Mouse (Mus musculus): ENCODE measurements around the gene Lpin2. TPM values are rescaled to one million over a fixed set of nuclear protein-coding genes. Genes with fewer than 3 reads are reported as not detected.
A peak's percentile ranks its signal among the peaks of the same experiment; 100 is the strongest.

Lpin2 gene
- total and polyA plus RNA-seq, 2 experiments from 2014 or later, result 8.5 to 22.2 TPM

DNA sequence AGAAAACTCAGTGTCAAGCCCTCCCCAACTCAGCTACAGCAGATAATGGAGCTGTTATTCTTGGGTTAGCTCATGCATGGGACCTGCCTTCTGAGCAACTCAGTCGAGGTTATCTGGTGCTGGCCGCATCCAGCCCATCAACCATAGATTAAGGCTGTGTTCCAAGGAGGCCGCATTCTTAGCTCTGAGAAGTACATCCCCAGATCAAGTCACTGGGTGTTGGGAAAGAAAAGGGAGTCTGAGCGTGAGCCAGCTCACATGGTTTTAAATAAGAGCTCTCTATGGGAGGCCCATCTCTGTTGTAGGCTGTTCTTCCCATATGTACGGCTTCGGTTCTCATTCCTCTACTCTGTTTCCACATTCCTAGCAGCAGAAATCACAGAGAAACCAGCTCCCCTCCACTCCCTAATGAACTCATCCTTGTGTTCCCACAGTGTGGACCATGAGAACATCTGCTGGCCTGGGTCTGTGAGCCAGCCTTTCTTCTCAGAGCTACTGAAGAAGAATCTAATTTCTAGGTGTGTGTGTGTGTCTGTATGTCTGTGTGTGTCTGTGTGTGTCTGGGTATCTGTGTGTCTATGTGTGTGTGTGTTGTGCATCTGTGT, 107.3 kb downstream of the Lpin2 start:
- H3K4me2 ChIP-seq (ENCODE audit: low read depth, low read length), result no peak overlapping the region
- no peaks in the 10 kb centered on the region for H3K36me3 ChIP-seq (replicated peaks; ENCODE audit: control insufficient read depth, insufficient read depth, low read length)
- ATAC-seq (ENCODE audit: insufficient read depth, low read depth) (no peak), DNase-seq (ENCODE audit: low spot score) (no peak)
- peaks cover 71% of the 10 kb centered on the region for H3K4me1 ChIP-seq (ENCODE audit: control insufficient read depth, insufficient read depth)
- no peak for TF ChIP-seq EP300 (IDR thresholded peaks at IDR 0.05; ENCODE audit: low read depth)
- no peak for TF ChIP-seq CTCF (IDR thresholded peaks at IDR 0.05; ENCODE audit: low read depth)
- H3K9ac ChIP-seq (replicated peaks; ENCODE audit: low read depth, low read length), result no peak overlapping the region
- H3K27me3 ChIP-seq (ENCODE audit: control insufficient read depth, insufficient read depth, low read length), result no peaks in the 10 kb centered on the region
- no peak overlapping the region for H3K4me3 ChIP-seq (ENCODE audit: low read depth, low read length)
- WGBS, result 55% methylated on average over 6 of the region's 6 CpGs
- no peak overlapping the region for H3K27ac ChIP-seq (ENCODE audit: low read depth)
- H3K9me3 ChIP-seq (replicated peaks; ENCODE audit: control insufficient read depth, low read length), result no peaks in the 10 kb centered on the region

GRCm38 (mm10) chr17:71290486-71291410, 108.4 kb downstream of the Lpin2 start:
- H3K27me3 ChIP-seq (ENCODE audit: control insufficient read depth, insufficient read depth, low read length), result no peaks in the 10 kb centered on the region
- WGBS, result 33% methylated on average over 7 of the region's 7 CpGs
- H3K4me2 ChIP-seq (ENCODE audit: low read depth, low read length), result no peak overlapping the region
- TF ChIP-seq EP300 (IDR thresholded peaks at IDR 0.05; ENCODE audit: low read depth) (no peak), CTCF (IDR thresholded peaks at IDR 0.05; ENCODE audit: low read depth) (no peak)
- H3K27ac ChIP-seq (ENCODE audit: low read depth), result peak overlapping the region; percentile 55; the same call in 1 of the 2 replicates
- no peak for DNase-seq (ENCODE audit: low spot score)
- no peak for ATAC-seq (ENCODE audit: insufficient read depth, low read depth)
- H3K4me3 ChIP-seq (ENCODE audit: low read depth, low read length), result no peak overlapping the region
- no peaks in the 10 kb centered on the region for H3K36me3 ChIP-seq (replicated peaks; ENCODE audit: control insufficient read depth, insufficient read depth, low read length)
- no peak overlapping the region for H3K9ac ChIP-seq (replicated peaks; ENCODE audit: low read depth, low read length)
- no peaks in the 10 kb centered on the region for H3K9me3 ChIP-seq (replicated peaks; ENCODE audit: control insufficient read depth, low read length)
- peaks cover 64% of the 10 kb centered on the region for H3K4me1 ChIP-seq (ENCODE audit: control insufficient read depth, insufficient read depth)

DNA sequence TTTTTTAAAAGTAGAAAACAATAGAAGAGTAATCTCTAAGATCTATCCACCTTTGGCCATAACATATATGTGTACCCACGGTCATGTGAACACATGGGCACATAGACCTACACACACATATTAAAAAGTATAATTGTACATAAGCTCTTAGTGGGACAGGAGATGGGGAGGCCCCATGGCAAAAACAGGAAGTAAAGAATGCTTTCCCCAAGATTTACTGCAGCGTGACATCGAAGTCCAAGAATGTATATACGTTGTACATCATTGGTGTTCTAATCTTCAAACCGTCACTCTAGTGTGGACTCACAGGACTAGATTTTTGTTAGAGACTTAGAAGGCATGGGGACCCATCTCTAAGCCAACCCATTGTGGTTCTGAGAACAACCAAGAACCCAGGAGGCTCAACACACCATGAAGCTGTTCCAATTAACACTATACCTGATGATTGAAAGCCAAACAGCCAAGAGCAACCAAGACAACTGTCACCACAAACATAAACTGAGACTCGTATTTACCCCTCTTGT, 109.6 kb downstream of the Lpin2 start:
- DNase-seq (ENCODE audit: low spot score) (no peak), ATAC-seq (ENCODE audit: insufficient read depth, low read depth) (no peak)
- Histone ChIP-seq H3K27ac (ENCODE audit: low read depth) (peak overlapping the region; percentile 15; the same call in 1 of the 2 replicates), H3K27me3 (ENCODE audit: control insufficient read depth, insufficient read depth, low read length) (no peaks in the 10 kb centered on the region), H3K9ac (replicated peaks; ENCODE audit: low read depth, low read length) (no peak overlapping the region), H3K9me3 (replicated peaks; ENCODE audit: control insufficient read depth, low read length) (no peaks in the 10 kb centered on the region), H3K4me1 (ENCODE audit: control insufficient read depth, insufficient read depth) (peaks cover 53% of the 10 kb centered on the region), H3K4me2 (ENCODE audit: low read depth, low read length) (no peak overlapping the region), H3K4me3 (ENCODE audit: low read depth, low read length) (no peak overlapping the region), H3K36me3 (replicated peaks; ENCODE audit: control insufficient read depth, insufficient read depth, low read length) (no peaks in the 10 kb centered on the region)
- no peak for TF ChIP-seq EP300 (IDR thresholded peaks at IDR 0.05; ENCODE audit: low read depth)
- TF ChIP-seq CTCF (IDR thresholded peaks at IDR 0.05; ENCODE audit: low read depth), result no peak
- WGBS, result 79% methylated on average over 6 of the region's 6 CpGs

GRCm38 (mm10) chr17:71292897-71293296, 110.5 kb downstream of the Lpin2 start:
- TF ChIP-seq EP300 (IDR thresholded peaks at IDR 0.05; ENCODE audit: low read depth) (no peak), CTCF (IDR thresholded peaks at IDR 0.05; ENCODE audit: low read depth) (no peak)
- DNase-seq (ENCODE audit: low spot score), result no peak

DNA sequence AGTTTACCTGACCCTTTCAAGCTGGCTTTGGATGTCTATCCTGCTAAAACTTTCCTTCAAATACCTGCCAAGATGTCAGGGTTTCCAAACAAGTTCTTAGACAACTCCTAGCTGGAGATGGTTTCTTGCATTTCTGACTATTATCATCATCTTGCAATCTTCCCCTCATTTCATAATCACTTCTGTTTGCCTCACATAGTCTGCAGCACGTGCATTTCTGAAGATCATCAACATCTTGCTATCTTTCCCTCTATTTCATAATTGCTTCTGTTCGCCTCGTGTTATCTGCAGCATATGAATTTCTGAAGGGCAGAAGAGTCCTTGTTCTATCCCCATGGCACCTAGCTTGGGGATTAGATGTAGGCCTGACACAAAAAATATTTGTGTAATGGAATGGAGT, 112.2 kb downstream of the Lpin2 start:
- Histone ChIP-seq H3K9ac (replicated peaks; ENCODE audit: low read depth, low read length) (no peak overlapping the region), H3K4me3 (ENCODE audit: low read depth, low read length) (no peak overlapping the region), H3K9me3 (replicated peaks; ENCODE audit: control insufficient read depth, low read length) (no peaks in the 10 kb centered on the region), H3K36me3 (replicated peaks; ENCODE audit: control insufficient read depth, insufficient read depth, low read length) (no peaks in the 10 kb centered on the region), H3K27me3 (ENCODE audit: control insufficient read depth, insufficient read depth, low read length) (no peaks in the 10 kb centered on the region), H3K27ac (ENCODE audit: low read depth) (no peak overlapping the region), H3K4me1 (ENCODE audit: control insufficient read depth, insufficient read depth) (peaks cover 45% of the 10 kb centered on the region), H3K4me2 (ENCODE audit: low read depth, low read length) (no peak overlapping the region)
- ATAC-seq (ENCODE audit: insufficient read depth, low read depth) (no peak), DNase-seq (ENCODE audit: low spot score) (no peak)
- no peak for TF ChIP-seq CTCF (IDR thresholded peaks at IDR 0.05; ENCODE audit: low read depth)
- TF ChIP-seq EP300 (IDR thresholded peaks at IDR 0.05; ENCODE audit: low read depth), result no peak
- 72% methylated on average over 3 of the region's 3 CpGs for WGBS

More at GRCm38 (mm10) chr17:71292897-71293296, 110.5 kb downstream of the Lpin2 start:
- 40% methylated on average over 4 of the region's 4 CpGs for WGBS
- Histone ChIP-seq H3K9me3 (replicated peaks; ENCODE audit: control insufficient read depth, low read length) (no peaks in the 10 kb centered on the region), H3K36me3 (replicated peaks; ENCODE audit: control insufficient read depth, insufficient read depth, low read length) (no peaks in the 10 kb centered on the region), H3K4me2 (ENCODE audit: low read depth, low read length) (no peak overlapping the region), H3K27me3 (ENCODE audit: control insufficient read depth, insufficient read depth, low read length) (no peaks in the 10 kb centered on the region), H3K9ac (replicated peaks; ENCODE audit: low read depth, low read length) (no peak overlapping the region), H3K4me1 (ENCODE audit: control insufficient read depth, insufficient read depth) (peaks cover 53% of the 10 kb centered on the region), H3K27ac (ENCODE audit: low read depth) (peak overlapping the region; percentile 67), H3K4me3 (ENCODE audit: low read depth, low read length) (no peak overlapping the region)
- peak; percentile 64 for ATAC-seq (ENCODE audit: insufficient read depth, low read depth)

Other genes starting within 250 kb of the Lpin2 start
- gene Myom1, start 179.9 kb upstream of the Lpin2 start, total RNA-seq (2014; rRNA removed; ENCODE audit: low replicate concordance), result 392 and 459 TPM in 2 replicates
- 214 and 238 TPM in 2 replicates for gene Myom1, start 179.9 kb upstream of the Lpin2 start, polyA plus RNA-seq (2015; fragmentation: Nextera tagmentation; extraction: Ambion mirVana)
- gene Myl12a, start 179.7 kb upstream of the Lpin2 start, total RNA-seq (2014; rRNA removed; ENCODE audit: low replicate concordance), result 429 and 487 TPM in 2 replicates
- gene Myl12a, start 179.7 kb upstream of the Lpin2 start, polyA plus RNA-seq (2015; fragmentation: Nextera tagmentation; extraction: Ambion mirVana), result 773 and 817 TPM in 2 replicates
- gene Emilin2, start 129.4 kb downstream of the Lpin2 start, total RNA-seq (2014; rRNA removed; ENCODE audit: low replicate concordance), result 86.4 and 107 TPM in 2 replicates
- 58.5 and 65.3 TPM in 2 replicates for gene Emilin2, start 129.4 kb downstream of the Lpin2 start, polyA plus RNA-seq (2015; fragmentation: Nextera tagmentation; extraction: Ambion mirVana)

Measured in heart, postnatal 0 days (tissue).